Mouse (Mus musculus): ENCODE measurements at regions not wholly inside any gene's neighbourhood (a gene's known extent, or its start where the extent isn't known, plus 50 kb on each side); places are given as distances from the start of the nearest gene placed in this dataset.

DNA sequence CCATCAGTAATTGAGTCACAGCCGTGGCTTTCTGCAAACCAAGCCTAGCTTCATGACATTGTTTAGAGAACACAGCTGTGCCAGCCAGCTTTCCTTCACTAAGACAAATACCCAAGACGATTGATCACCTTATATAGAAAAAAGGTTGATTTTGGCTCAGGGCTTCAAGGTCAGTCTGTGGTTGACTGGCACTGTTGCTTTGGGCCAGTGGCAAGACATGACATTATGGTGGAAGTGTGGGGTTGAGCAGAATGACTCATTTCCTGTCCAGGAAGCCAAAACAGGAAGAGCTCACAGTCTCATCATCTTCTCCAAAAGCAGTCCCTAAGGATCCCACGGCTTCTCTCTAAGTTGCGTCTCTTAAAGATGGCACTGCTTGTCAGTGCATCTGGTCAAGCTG is 149.7 kb downstream of the Gadd45g start:
- H3K9me3 ChIP-seq (ENCODE audit: control insufficient read depth, low read length) = 0 out of 2 replicates have a peak, but pooled peaks cover 2% of the 10 kb centered on the region
- ATAC-seq (ENCODE audit: low read depth) = no peak
- H3K27ac ChIP-seq (ENCODE audit: low read length) = no peak overlapping the region
- H3K4me3 ChIP-seq (ENCODE audit: low read length) = no peak overlapping the region
- WGBS = 50% methylated on average over 4 of the region's 4 CpGs
- H3K27me3 ChIP-seq (ENCODE audit: control insufficient read depth, insufficient read depth, low read depth, low read length) = no peaks in the 10 kb centered on the region
- H3K36me3 ChIP-seq (ENCODE audit: control insufficient read depth, insufficient read depth, low read length) = no peaks in the 10 kb centered on the region
- no peak overlapping the region for H3K4me2 ChIP-seq (ENCODE audit: low read depth, low read length)
- peaks cover 3% of the 10 kb centered on the region; the same call in 1 of the 2 replicates for H3K4me1 ChIP-seq (replicated peaks; ENCODE audit: control insufficient read depth, insufficient read depth, low read length)
- no peak overlapping the region for H3K9ac ChIP-seq (ENCODE audit: low read length)

DNA sequence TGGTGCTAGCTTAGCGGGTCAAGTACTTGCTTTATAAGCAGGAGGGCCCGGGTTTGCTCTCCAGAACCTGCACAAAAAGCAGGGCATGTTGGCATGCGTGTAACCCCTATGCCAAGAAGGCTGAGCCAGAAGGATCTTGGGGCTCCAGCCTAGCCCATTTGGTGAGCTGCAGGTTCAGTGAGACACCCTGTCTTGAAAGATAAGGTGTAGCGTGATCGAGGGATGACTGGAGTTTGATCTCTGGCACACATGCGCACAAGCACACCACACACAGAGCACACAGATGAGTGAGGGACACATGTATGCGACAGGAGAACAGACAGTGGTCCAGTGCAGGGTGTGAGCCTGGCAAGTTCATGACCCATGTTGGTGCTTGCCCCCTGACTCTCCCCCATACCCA is 152.1 kb downstream of the Gadd45g start:
- 0 out of 2 replicates have a peak, but pooled peaks cover 2% of the 10 kb centered on the region for H3K4me1 ChIP-seq (replicated peaks; ENCODE audit: control insufficient read depth, insufficient read depth, low read length)
- no peak overlapping the region for H3K4me3 ChIP-seq (ENCODE audit: low read length)
- no peaks in the 10 kb centered on the region for H3K27me3 ChIP-seq (ENCODE audit: control insufficient read depth, insufficient read depth, low read depth, low read length)
- no peak overlapping the region for H3K4me2 ChIP-seq (ENCODE audit: low read depth, low read length)
- no peak overlapping the region for H3K27ac ChIP-seq (ENCODE audit: low read length)
- no peak for ATAC-seq (ENCODE audit: low read depth)
- no peaks in the 10 kb centered on the region for H3K36me3 ChIP-seq (ENCODE audit: control insufficient read depth, insufficient read depth, low read length)
- H3K9me3 ChIP-seq (ENCODE audit: control insufficient read depth, low read length) = 0 out of 2 replicates have a peak, but pooled peaks cover 2% of the 10 kb centered on the region
- WGBS = 80% methylated on average over 7 of the region's 7 CpGs
- no peak overlapping the region for H3K9ac ChIP-seq (ENCODE audit: low read length)

DNA sequence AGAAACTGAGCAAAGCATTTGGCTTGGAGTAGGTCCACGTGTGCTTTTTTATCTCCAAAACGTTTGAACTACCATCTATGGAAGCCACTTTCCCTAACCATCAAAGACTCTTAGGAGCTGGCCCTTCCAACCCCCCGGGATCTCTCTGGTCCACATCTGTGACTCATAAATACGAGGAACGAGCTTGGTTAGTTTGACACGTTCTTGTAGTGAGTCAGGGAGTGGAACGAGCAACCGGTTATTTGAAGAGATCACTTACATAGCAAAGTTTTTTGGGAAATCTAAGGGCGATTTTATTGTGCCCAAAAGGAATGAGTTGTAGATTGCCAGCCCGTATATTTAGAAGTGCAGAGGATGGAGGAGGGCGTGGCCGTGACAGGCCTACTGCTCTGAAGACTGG is 155.3 kb downstream of the Gadd45g start:
- Histone ChIP-seq H3K4me1 (replicated peaks; ENCODE audit: control insufficient read depth, insufficient read depth, low read length) (0 out of 2 replicates have a peak, but pooled peaks cover 2% of the 10 kb centered on the region), H3K27ac (ENCODE audit: low read length) (no peak overlapping the region), H3K4me3 (ENCODE audit: low read length) (no peak overlapping the region), H3K9me3 (ENCODE audit: control insufficient read depth, low read length) (no peaks in the 10 kb centered on the region), H3K4me2 (ENCODE audit: low read depth, low read length) (no peak overlapping the region), H3K36me3 (ENCODE audit: control insufficient read depth, insufficient read depth, low read length) (no peaks in the 10 kb centered on the region), H3K9ac (ENCODE audit: low read length) (no peak overlapping the region), H3K27me3 (ENCODE audit: control insufficient read depth, insufficient read depth, low read depth, low read length) (no peaks in the 10 kb centered on the region)
- WGBS = 56% methylated on average over 12 of the region's 12 CpGs
- ATAC-seq (ENCODE audit: low read depth) = no peak

- Histone ChIP-seq H3K9me3 (ENCODE audit: control insufficient read depth, low read length) (no peaks in the 10 kb centered on the region), H3K4me3 (ENCODE audit: low read length) (no peak overlapping the region), H3K27me3 (ENCODE audit: control insufficient read depth, insufficient read depth, low read depth, low read length) (no peaks in the 10 kb centered on the region), H3K36me3 (ENCODE audit: control insufficient read depth, insufficient read depth, low read length) (no peaks in the 10 kb centered on the region), H3K4me1 (replicated peaks; ENCODE audit: control insufficient read depth, insufficient read depth, low read length) (0 out of 2 replicates have a peak, but pooled peaks cover 2% of the 10 kb centered on the region), H3K4me2 (ENCODE audit: low read depth, low read length) (no peak overlapping the region), H3K9ac (ENCODE audit: low read length) (no peak overlapping the region), H3K27ac (ENCODE audit: low read length) (no peak overlapping the region)
- ATAC-seq (ENCODE audit: low read depth) = no peak
- 75% methylated on average over 5 of the region's 5 CpGs for WGBS
Measured at GRCm38 (mm10) chr13:52003946-52004539, 157.6 kb downstream of the Gadd45g start.

DNA sequence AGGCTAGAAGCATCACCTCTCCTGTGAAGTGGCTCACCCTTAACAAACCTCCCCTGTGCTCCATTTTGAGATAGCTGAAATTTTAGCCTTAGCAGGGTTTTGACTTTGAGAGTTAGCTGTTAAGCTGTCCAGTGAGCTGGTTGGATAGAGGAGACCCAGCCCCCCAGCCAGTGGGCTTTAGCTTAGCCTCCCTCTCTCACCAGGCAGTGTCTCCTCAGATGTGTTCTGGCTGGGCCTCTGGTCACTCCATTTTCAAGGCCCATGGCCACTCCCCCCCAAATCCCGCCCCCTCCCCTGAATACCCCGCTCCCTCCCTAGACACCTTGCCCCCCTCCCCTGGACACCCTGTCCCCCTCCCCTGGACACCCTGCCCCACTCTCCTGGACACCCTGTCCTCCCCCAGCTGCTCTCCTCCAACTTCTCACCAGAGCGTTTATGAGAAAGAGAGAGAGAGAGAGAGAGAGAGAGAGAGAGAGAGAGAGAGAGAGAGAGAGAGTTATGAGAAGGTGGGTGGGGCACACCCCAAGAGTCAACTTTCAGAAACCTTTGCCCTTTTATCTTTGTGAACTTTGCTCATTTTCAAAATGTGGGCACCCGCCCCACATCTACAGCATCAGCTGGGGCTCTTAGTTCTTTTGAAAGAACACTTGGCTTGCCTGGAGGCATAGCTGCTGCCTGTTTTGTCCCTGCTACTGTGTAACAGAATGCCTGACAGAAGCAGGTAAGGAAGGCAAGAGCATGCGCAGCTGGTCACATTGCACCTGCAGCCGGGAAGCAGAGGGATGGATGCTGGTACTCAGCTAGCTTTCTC is 161.3 kb downstream of the Gadd45g start:
- no peaks in the 10 kb centered on the region for H3K36me3 ChIP-seq (ENCODE audit: control insufficient read depth, insufficient read depth, low read length)
- H3K27ac ChIP-seq (ENCODE audit: low read length) = no peak overlapping the region
- H3K4me2 ChIP-seq (ENCODE audit: low read depth, low read length) = no peak overlapping the region
- WGBS = 60% methylated on average over 5 of the region's 6 CpGs
- H3K9ac ChIP-seq (ENCODE audit: low read length) = no peak overlapping the region
- H3K4me1 ChIP-seq (replicated peaks; ENCODE audit: control insufficient read depth, insufficient read depth, low read length) = no peaks in the 10 kb centered on the region
- H3K4me3 ChIP-seq (ENCODE audit: low read length) = no peak overlapping the region
- no peaks in the 10 kb centered on the region for H3K27me3 ChIP-seq (ENCODE audit: control insufficient read depth, insufficient read depth, low read depth, low read length)
- H3K9me3 ChIP-seq (ENCODE audit: control insufficient read depth, low read length) = no peaks in the 10 kb centered on the region
- ATAC-seq (ENCODE audit: low read depth) = no peak

DNA sequence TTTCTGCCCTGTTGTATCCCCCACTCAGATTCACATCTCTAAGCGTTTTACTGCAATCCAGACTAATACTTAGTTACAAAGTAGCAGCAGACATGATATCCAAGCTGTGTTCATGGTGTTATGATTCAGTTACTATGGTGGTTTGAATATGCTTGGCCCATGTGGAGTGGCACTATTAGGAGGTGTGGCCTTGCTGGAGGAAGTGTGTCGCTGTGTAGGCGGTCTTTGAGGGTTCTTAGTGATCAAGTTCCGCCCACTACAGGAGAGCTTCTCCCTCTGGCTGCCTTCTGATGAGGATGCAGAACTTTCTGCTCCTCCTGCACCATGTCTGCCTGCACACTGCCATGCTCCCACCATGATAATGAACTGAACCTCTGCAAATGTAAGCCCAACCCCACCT is 162.8 kb downstream of the Gadd45g start:
- 87% methylated on average over 4 of the region's 4 CpGs for WGBS
- Histone ChIP-seq H3K27ac (ENCODE audit: low read length) (no peak overlapping the region), H3K9me3 (ENCODE audit: control insufficient read depth, low read length) (no peaks in the 10 kb centered on the region), H3K9ac (ENCODE audit: low read length) (no peak overlapping the region), H3K4me1 (replicated peaks; ENCODE audit: control insufficient read depth, insufficient read depth, low read length) (no peaks in the 10 kb centered on the region), H3K4me3 (ENCODE audit: low read length) (no peak overlapping the region), H3K4me2 (ENCODE audit: low read depth, low read length) (no peak overlapping the region), H3K36me3 (ENCODE audit: control insufficient read depth, insufficient read depth, low read length) (no peaks in the 10 kb centered on the region), H3K27me3 (ENCODE audit: control insufficient read depth, insufficient read depth, low read depth, low read length) (no peaks in the 10 kb centered on the region)
- ATAC-seq (ENCODE audit: low read depth) = no peak

DNA sequence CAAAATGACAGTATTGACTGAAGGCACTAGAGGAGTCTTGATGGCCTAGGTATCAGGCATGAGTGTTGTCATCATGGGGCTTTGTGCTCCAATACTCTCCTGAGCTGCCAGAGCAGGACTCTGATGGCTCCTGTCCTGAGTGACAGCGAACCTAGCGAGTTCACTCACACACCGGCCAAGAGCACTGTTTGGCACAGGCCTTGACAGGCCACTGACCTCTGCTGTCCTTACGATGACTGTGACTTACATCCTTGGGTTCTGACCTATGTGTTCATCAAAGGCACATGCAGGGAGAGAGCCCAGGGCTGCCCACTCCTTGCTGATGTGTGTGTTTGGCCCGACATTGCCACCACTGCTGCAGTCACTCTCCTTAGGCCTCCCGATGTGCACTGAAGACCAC is 163.3 kb downstream of the Gadd45g start:
- no peaks in the 10 kb centered on the region for H3K4me1 ChIP-seq (replicated peaks; ENCODE audit: control insufficient read depth, insufficient read depth, low read length)
- ATAC-seq (ENCODE audit: low read depth) = no peak
- 84% methylated on average over 6 of the region's 6 CpGs for WGBS

DNA sequence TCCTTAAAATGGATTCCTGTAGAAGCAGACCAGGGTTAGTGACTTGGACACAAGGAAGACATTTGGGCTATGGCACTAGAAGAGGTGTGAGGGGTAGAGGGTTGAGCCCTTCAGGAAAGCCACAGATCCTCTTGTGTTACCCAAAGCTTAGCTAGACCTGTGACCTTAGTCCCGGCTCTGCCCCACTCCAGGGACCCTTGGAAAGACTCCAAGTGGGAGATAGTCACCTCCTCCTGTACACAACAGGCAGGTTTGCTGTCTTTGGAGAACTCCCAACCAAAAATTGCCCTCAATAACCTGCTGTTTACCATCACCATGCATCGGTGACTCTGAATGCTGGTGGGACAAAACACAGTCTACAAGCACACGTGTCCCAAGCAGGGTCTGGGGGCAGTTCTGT is 164.5 kb downstream of the Gadd45g start:
- H3K4me3 ChIP-seq (ENCODE audit: low read length) = no peak overlapping the region
- no peaks in the 10 kb centered on the region for H3K9me3 ChIP-seq (ENCODE audit: control insufficient read depth, low read length)
- WGBS = 78% methylated on average over 3 of the region's 3 CpGs
- H3K4me2 ChIP-seq (ENCODE audit: low read depth, low read length) = no peak overlapping the region
- no peaks in the 10 kb centered on the region for H3K36me3 ChIP-seq (ENCODE audit: control insufficient read depth, insufficient read depth, low read length)
- peaks cover 3% of the 10 kb centered on the region; the same call in 1 of the 2 replicates for H3K4me1 ChIP-seq (replicated peaks; ENCODE audit: control insufficient read depth, insufficient read depth, low read length)
- H3K27ac ChIP-seq (ENCODE audit: low read length) = no peak overlapping the region
- H3K27me3 ChIP-seq (ENCODE audit: control insufficient read depth, insufficient read depth, low read depth, low read length) = no peaks in the 10 kb centered on the region
- ATAC-seq (ENCODE audit: low read depth) = no peak
- H3K9ac ChIP-seq (ENCODE audit: low read length) = no peak overlapping the region

More for the DNA sequence above, 163.3 kb downstream of the Gadd45g start:
- Histone ChIP-seq H3K9me3 (ENCODE audit: control insufficient read depth, low read length) (no peaks in the 10 kb centered on the region), H3K36me3 (ENCODE audit: control insufficient read depth, insufficient read depth, low read length) (no peaks in the 10 kb centered on the region), H3K4me2 (ENCODE audit: low read depth, low read length) (no peak overlapping the region), H3K9ac (ENCODE audit: low read length) (no peak overlapping the region), H3K27me3 (ENCODE audit: control insufficient read depth, insufficient read depth, low read depth, low read length) (no peaks in the 10 kb centered on the region), H3K27ac (ENCODE audit: low read length) (no peak overlapping the region), H3K4me3 (ENCODE audit: low read length) (no peak overlapping the region)

DNA sequence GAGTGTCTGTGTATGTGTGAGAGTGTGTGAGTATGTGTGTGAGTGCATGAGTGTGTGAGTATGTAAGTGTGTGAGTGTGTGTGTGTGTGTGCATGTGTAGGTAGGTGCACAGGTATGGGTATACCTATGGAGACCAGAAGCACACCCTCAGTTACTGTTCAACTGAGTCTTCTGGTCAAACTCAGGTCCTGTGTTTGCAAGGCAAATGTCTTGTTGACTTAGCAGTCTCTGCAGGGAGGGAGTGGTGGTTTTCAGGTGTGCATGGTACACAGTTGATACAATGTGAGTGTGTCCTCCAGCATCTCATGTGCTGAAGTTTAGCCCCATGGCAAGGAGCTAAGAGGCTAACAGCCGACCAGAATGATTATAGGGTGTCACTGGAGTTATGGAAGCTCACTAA is 166.7 kb downstream of the Gadd45g start:
- Histone ChIP-seq H3K27me3 (ENCODE audit: control insufficient read depth, insufficient read depth, low read depth, low read length) (no peaks in the 10 kb centered on the region), H3K4me2 (ENCODE audit: low read depth, low read length) (no peak overlapping the region), H3K27ac (ENCODE audit: low read length) (no peak overlapping the region), H3K9ac (ENCODE audit: low read length) (no peak overlapping the region), H3K4me3 (ENCODE audit: low read length) (no peak overlapping the region), H3K9me3 (ENCODE audit: control insufficient read depth, low read length) (no peaks in the 10 kb centered on the region), H3K4me1 (replicated peaks; ENCODE audit: control insufficient read depth, insufficient read depth, low read length) (peaks cover 3% of the 10 kb centered on the region; the same call in 1 of the 2 replicates), H3K36me3 (ENCODE audit: control insufficient read depth, insufficient read depth, low read length) (no peaks in the 10 kb centered on the region)
- WGBS = 53% methylated on average over 1 of the region's 1 CpGs
- no peak for ATAC-seq (ENCODE audit: low read depth)
